Mouse (Mus musculus) thymus, adult 2 months (tissue): Measurements from ENCODE around the gene Sparc.

Source experiments
- CTCF ChIP-seq: fragments of 200-500 bp; IDR thresholded peaks from 2 replicates; pipeline ENCODE4 v1.5.1; 2012; ENCODE audit warnings: mild to moderate bottlenecking, control low read depth, low read length, moderate library complexity, borderline replicate concordance; ENCODE audit not compliant: control insufficient read depth, poor library complexity, insufficient read depth; ENCODE audit errors: extremely low read depth
- POLR2A ChIP-seq: fragments of 200-500 bp; IDR thresholded peaks from 2 replicates; pipeline ENCODE4 v1.6.1; 2012; ENCODE audit warnings: mild to moderate bottlenecking, low read length, control low read depth, moderate library complexity; ENCODE audit not compliant: control insufficient read depth, poor library complexity, insufficient read depth; ENCODE audit errors: extremely low read depth

DNA sequence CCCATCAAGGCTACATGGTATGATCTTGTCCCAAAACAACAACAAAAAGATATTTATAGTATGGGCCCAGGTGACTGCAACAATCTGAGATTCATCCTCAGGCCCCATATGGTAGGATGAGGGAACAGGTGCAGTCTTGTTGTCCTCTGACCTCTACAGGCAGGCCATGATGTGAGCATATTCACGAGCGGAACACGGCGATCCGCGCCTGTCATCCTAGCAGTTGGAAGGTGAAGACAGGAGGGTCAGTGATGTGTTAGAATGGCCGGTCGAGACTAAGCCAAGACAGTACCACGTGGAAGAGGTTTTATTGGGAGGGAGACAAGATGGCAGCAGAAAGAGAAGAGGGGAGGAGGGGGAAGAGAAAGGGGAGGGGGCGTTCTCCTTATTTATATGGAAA is 41.7 kb upstream of the Sparc start:
- TF ChIP-seq POLR2A (no peak), CTCF (no peak)
